Mouse (Mus musculus) lung, postnatal 4 days (tissue): Measurements from ENCODE around the gene Eif2d.
"Not testable (repeated sequence)": the region's sequence is repeated elsewhere in the genome, so short reads cannot be mapped to it uniquely, and the experiment has no call there.

Experiments
- DNase-seq, 2 experiments: peaks; one replicate each; pipeline ENCODE4 v3.0.0; 2021

The Eif2d gene

GRCm38 (mm10) chr1:131139102-131140095, 13.6 kb upstream of the Eif2d start:
- DNase-seq, result peak in 1 of 2 experiments; percentile 20

- DNase-seq, result no peak
Measured at GRCm38 (mm10) chr1:131141449-131141848, 11.5 kb upstream of the Eif2d start.

- no peak for DNase-seq
Measured at GRCm38 (mm10) chr1:131142472-131142871, 10.5 kb upstream of the Eif2d start.

- not testable (repeated sequence) for DNase-seq
Measured at GRCm38 (mm10) chr1:131145222-131145621, 7.8 kb upstream of the Eif2d start.

- DNase-seq, result no peak
Measured at GRCm38 (mm10) chr1:131146181-131146614, 6.8 kb upstream of the Eif2d start.

GRCm38 (mm10) chr1:131149496-131149895, 3.5 kb upstream of the Eif2d start:
- no peak for DNase-seq

GRCm38 (mm10) chr1:131155456-131155855, 2.5 kb downstream of the Eif2d start:
- DNase-seq, result peak in 1 of 2 experiments; percentile 57

- DNase-seq, result not testable (repeated sequence)
Measured at GRCm38 (mm10) chr1:131159573-131160327, 6.8 kb downstream of the Eif2d start.

- peak; percentile 28 to 64 for DNase-seq
Measured at GRCm38 (mm10) chr1:131161091-131161490, 8.1 kb downstream of the Eif2d start.

- no peak for DNase-seq
Measured at GRCm38 (mm10) chr1:131164427-131164826, 11.4 kb downstream of the Eif2d start.

GRCm38 (mm10) chr1:131167612-131168011, 14.6 kb downstream of the Eif2d start:
- no peak for DNase-seq

GRCm38 (mm10) chr1:131173001-131173400, 20.0 kb downstream of the Eif2d start:
- DNase-seq, result no peak

GRCm38 (mm10) chr1:131173809-131174208, 20.8 kb downstream of the Eif2d start:
- no peak for DNase-seq

GRCm38 (mm10) chr1:131174299-131174861, 21.4 kb downstream of the Eif2d start:
- no peak for DNase-seq

- no peak for DNase-seq
Measured at GRCm38 (mm10) chr1:131175189-131175588, 22.2 kb downstream of the Eif2d start.

- no peak for DNase-seq
Measured at GRCm38 (mm10) chr1:131175819-131176218, 22.8 kb downstream of the Eif2d start.

GRCm38 (mm10) chr1:131177249-131177648, 24.3 kb downstream of the Eif2d start:
- no peak for DNase-seq

GRCm38 (mm10) chr1:131178083-131178482, 25.1 kb downstream of the Eif2d start:
- DNase-seq, result no peak

- no peak for DNase-seq
Measured at GRCm38 (mm10) chr1:131180386-131180785, 27.4 kb downstream of the Eif2d start.

GRCm38 (mm10) chr1:131181642-131182527, 28.9 kb downstream of the Eif2d start:
- peak; percentile 82 to 88 for DNase-seq

- DNase-seq, result no peak
Measured at GRCm38 (mm10) chr1:131183201-131183600, 30.2 kb downstream of the Eif2d start.
